Mouse (Mus musculus) macrophage (primary cell): ENCODE data around the gene Fam107b. TPM values are rescaled to one million over a fixed set of nuclear protein-coding genes. Genes with fewer than 3 reads are reported as not detected.

Experiments used
- H3K27ac ChIP-seq: fragments of 350-480 bp; formaldehyde crosslinking; 2 replicates; pipeline ENCODE4 v1.9.0; 2021
- H3K36me3 ChIP-seq: fragments of 350-480 bp; formaldehyde crosslinking; 2 replicates; pipeline ENCODE4 v1.9.0; 2021; ENCODE audit errors: inconsistent target
- H3K4me3 ChIP-seq: fragments of 350-480 bp; formaldehyde crosslinking; 2 replicates; pipeline ENCODE4 v1.9.0; 2021; ENCODE audit errors: inconsistent target
- H3K79me2 ChIP-seq: fragments of 350-480 bp; formaldehyde crosslinking; 2 replicates; pipeline ENCODE4 v1.9.0; 2021; ENCODE audit errors: inconsistent target
- WGBS: methylation state at CpG from one replicate; pipeline ENCODE4 v1.1.7; 2026; ENCODE audit warnings: inconsistent platforms; ENCODE audit not compliant: missing documents; 5-methylcytosine and 5-hydroxymethylcytosine counted together
- polyA plus RNA-seq: library from polyadenylated mRNA; stranded (reverse); fragments of 250-400 nt; gene quantifications from 3 replicates; pipeline ENCODE4 v1.2.4, GENCODE M21; 2018; ENCODE audit warnings: inconsistent platforms

Gene Fam107b
- polyA plus RNA-seq, 1 experiment from 2014 or later, result 33.9 TPM

DNA sequence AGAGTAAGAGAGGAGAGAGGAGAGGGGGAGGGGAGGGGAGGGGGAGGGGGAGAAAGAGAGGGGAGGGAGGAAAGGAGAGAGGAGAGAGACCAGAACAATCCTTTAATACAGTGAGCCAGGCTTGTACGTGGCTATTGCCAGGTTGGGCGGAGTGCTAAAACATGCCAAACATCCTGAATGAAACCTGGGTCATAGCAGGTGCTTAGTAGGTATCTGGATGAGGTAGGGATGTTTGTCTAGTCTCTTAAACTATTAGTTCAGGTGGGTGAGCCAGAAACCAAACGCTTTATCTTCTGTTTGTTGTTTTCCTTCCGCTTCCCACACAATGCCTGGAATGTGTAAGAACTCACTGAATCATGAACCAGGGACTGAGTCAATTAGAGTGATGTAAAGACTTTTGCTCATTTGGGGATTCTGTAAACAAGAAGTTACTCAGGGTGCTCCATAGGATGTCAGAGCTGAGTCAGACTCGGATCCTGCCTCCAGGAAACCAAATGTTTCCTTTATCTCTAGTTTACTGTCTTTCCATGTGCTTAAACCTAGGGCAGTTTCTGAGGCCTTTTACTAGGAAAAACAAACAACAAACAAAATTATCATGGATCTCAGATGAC lies 89.1 kb downstream of the Fam107b start:
- Histone ChIP-seq H3K27ac (0 out of 2 replicates have a peak overlapping the region, but pooled peaks have one; percentile 12), H3K79me2 (no peaks in the 10 kb centered on the region), H3K36me3 (no peaks in the 10 kb centered on the region), H3K4me3 (no peak overlapping the region)
- WGBS, result 57% methylated on average over 4 of the region's 5 CpGs

DNA sequence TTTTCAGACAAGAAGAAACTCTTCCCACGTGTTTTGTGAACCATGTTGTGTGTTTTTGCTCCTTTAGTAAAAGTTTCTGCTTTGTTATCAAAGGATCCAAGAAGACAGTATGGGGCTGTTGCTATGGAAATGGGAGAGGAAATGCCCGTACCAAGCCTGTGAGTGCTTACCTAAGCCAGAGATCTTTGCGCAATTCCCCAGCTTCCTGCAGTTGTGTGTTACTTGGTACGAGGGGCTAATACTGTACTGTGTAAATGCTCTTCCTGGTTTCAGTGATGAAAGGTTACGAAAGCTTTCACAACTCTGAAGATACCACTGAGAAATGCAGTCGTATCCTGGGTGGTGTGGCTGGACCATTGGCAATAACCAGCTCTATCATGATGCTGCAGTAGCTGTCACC lies 93.8 kb downstream of the Fam107b start:
- 5% methylated on average over 6 of the region's 6 CpGs for WGBS
- Histone ChIP-seq H3K4me3 (no peak overlapping the region), H3K79me2 (no peaks in the 10 kb centered on the region), H3K27ac (peak overlapping the region; percentile 31), H3K36me3 (no peaks in the 10 kb centered on the region)

GRCm38 (mm10) chr2:3668682-3669081 lies 98.4 kb downstream of the Fam107b start:
- H3K27ac ChIP-seq, result peak overlapping the region; percentile 54
- H3K79me2 ChIP-seq, result no peaks in the 10 kb centered on the region
- no peaks in the 10 kb centered on the region for H3K36me3 ChIP-seq
- 20% methylated on average over 3 of the region's 3 CpGs for WGBS
- no peak overlapping the region for H3K4me3 ChIP-seq

DNA sequence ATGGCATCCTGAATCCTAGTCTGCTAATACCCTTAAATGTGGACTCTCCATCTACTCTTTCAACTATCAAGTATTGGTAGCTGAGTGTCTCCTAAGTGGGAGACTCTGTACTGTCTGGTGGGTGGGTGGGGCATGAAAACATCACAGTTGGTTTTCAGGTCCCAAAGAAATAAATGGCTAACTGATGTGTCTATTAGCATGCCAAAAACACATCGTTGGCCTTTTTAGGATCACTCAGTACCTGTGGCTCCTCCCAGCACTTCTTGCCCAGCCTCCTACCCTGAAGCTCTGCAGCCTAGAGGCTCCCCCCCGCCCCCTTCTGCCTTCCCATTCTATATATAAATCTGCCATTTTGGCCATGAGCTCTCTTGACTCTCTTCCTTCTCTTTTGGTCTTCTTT lies 99.4 kb downstream of the Fam107b start:
- H3K27ac ChIP-seq, result peak overlapping the region; percentile 54
- WGBS, result 57% methylated on average over 2 of the region's 2 CpGs

DNA sequence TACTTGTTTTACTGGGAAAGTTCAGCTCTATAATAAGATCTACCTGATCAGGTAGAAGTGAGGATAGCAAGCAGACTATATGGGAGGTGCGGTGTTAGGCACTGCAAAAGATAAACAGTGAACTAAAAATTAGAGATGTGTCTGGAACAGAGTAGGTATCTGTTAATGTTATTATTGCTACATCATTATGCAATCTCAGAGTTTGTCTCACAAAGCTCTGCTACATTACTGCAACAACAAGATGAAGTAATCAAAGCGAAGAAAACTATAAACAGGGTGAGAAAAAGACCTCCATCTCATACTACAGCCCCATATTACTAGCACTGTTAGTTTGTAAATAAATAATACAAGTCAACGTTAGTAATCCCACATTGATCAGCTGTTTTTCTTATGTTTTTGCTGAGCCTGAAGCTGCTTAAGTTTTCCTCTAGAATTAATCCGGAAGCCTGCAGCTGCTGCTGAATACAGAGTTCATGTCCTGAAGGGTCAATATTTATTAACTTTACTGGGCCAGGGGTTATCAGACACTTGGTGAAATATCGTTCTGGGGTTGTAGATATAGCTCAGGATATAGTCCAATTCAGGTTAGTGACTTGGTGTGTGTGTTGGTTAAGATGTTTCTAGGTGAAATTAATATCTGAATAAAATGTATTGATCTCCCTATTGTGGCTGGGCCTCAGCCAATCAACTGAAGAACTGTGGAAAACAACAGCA lies 102.5 kb downstream of the Fam107b start:
- Histone ChIP-seq H3K79me2 (no peaks in the 10 kb centered on the region), H3K27ac (no peak overlapping the region), H3K36me3 (no peaks in the 10 kb centered on the region), H3K4me3 (no peak overlapping the region)
- WGBS, result 75% methylated on average over 5 of the region's 5 CpGs

More for the DNA sequence above, 99.4 kb downstream of the Fam107b start:
- Histone ChIP-seq H3K36me3 (no peaks in the 10 kb centered on the region), H3K4me3 (no peak overlapping the region), H3K79me2 (no peaks in the 10 kb centered on the region)

GRCm38 (mm10) chr2:3675481-3675880 lies 105.2 kb downstream of the Fam107b start:
- Histone ChIP-seq H3K4me3 (no peak overlapping the region), H3K36me3 (no peaks in the 10 kb centered on the region), H3K27ac (no peak overlapping the region), H3K79me2 (no peaks in the 10 kb centered on the region)
- WGBS, result 100% methylated on average over 1 of the region's 1 CpGs

DNA sequence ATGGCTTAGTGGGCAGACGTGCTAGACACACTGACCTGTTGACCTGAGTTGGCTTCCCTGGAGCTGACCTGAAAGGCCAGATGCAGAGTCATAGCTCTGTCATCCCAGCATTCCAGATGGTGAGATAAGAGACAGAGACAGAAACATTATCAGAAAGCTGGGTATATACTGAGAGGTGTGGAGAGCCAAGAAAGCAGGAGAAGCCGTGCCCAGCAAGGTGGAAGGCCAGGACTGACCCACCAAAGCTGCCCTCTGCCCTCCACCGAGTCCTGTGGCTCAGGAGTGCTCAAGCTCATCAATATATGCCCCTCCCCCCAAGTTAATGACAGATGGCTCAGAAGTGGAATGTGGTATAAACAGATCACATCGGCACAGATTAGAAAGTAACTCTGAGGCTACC lies 112.4 kb downstream of the Fam107b start:
- no peaks in the 10 kb centered on the region for H3K79me2 ChIP-seq
- H3K27ac ChIP-seq, result no peak overlapping the region
- no peak overlapping the region for H3K4me3 ChIP-seq
- WGBS, result 92% methylated on average over 4 of the region's 4 CpGs
- H3K36me3 ChIP-seq, result no peaks in the 10 kb centered on the region

GRCm38 (mm10) chr2:3683343-3683742 lies 113.1 kb downstream of the Fam107b start:
- 97% methylated on average over 5 of the region's 5 CpGs for WGBS
- H3K36me3 ChIP-seq, result no peaks in the 10 kb centered on the region

DNA sequence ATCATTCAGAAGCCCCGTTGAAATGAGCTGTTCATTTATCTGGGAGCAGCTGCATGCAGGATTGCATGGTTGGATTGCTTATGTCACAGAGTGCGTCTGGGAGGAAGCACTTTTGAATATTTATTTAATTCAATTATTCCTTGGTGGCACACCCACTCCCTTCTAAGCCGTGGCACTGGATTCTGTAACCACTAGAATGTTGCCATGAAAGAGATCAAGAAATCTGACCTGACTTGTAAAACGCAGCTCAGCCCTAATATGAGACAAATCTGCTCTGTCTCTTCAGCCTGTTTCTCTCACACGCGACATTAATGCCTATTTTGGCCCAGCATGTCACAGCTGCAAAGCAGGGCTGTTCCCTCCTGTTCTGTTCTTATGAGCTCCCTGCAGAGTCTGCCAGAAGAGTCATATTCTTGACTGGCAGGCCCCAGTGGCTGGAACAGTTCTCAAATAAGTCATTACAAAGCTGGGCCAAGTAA lies 113.5 kb downstream of the Fam107b start:
- no peak overlapping the region for H3K27ac ChIP-seq
- H3K79me2 ChIP-seq, result no peaks in the 10 kb centered on the region
- H3K36me3 ChIP-seq, result no peaks in the 10 kb centered on the region
- H3K4me3 ChIP-seq, result no peak overlapping the region
- WGBS, result 89% methylated on average over 6 of the region's 6 CpGs

More at GRCm38 (mm10) chr2:3683343-3683742, 113.1 kb downstream of the Fam107b start:
- H3K27ac ChIP-seq, result no peak overlapping the region
- no peaks in the 10 kb centered on the region for H3K79me2 ChIP-seq
- H3K4me3 ChIP-seq, result no peak overlapping the region

- WGBS, result 76% methylated on average over 4 of the region's 4 CpGs
Observed at GRCm38 (mm10) chr2:3690221-3690620, 119.9 kb downstream of the Fam107b start.

GRCm38 (mm10) chr2:3692833-3693232 lies 122.5 kb downstream of the Fam107b start:
- Histone ChIP-seq H3K79me2 (no peaks in the 10 kb centered on the region), H3K4me3 (no peak overlapping the region), H3K27ac (no peak overlapping the region), H3K36me3 (no peaks in the 10 kb centered on the region)
- 100% methylated on average over 2 of the region's 2 CpGs for WGBS

More at GRCm38 (mm10) chr2:3690221-3690620, 119.9 kb downstream of the Fam107b start:
- H3K27ac ChIP-seq, result no peak overlapping the region
- H3K4me3 ChIP-seq, result no peak overlapping the region
- no peaks in the 10 kb centered on the region for H3K79me2 ChIP-seq
- H3K36me3 ChIP-seq, result no peaks in the 10 kb centered on the region

GRCm38 (mm10) chr2:3695900-3696299 lies 125.6 kb downstream of the Fam107b start:
- WGBS, result 98% methylated on average over 5 of the region's 5 CpGs
- no peak overlapping the region for H3K27ac ChIP-seq
- no peak overlapping the region for H3K4me3 ChIP-seq
- H3K36me3 ChIP-seq, result no peaks in the 10 kb centered on the region
- H3K79me2 ChIP-seq, result no peaks in the 10 kb centered on the region

DNA sequence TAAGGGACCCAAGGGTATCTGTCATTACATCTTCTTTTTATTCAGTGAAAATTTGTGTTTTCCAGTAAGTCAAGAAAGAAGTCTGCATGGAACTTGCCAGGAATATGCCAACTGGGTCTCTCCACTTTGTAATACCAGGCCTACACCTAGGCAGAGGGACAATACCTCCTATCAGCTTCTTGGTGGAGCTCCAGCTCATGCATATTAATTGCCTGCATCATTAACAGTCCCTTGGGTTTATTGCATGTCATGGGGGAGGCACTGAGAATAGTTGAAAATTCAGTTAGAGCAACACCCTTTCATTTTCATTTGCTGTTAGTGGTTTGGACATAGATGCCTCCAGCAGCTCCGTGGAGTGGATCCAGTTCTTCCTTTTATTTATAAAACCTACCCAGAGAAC lies 130.1 kb downstream of the Fam107b start:
- Histone ChIP-seq H3K79me2 (no peaks in the 10 kb centered on the region), H3K27ac (no peak overlapping the region), H3K4me3 (no peak overlapping the region), H3K36me3 (no peaks in the 10 kb centered on the region)
- 45% methylated on average over 1 of the region's 1 CpGs for WGBS

- Histone ChIP-seq H3K36me3 (no peaks in the 10 kb centered on the region), H3K27ac (no peak overlapping the region), H3K79me2 (no peaks in the 10 kb centered on the region), H3K4me3 (no peak overlapping the region)
- WGBS, result 85% methylated on average over 7 of the region's 7 CpGs
Observed at GRCm38 (mm10) chr2:3702640-3703190, 132.4 kb downstream of the Fam107b start.

DNA sequence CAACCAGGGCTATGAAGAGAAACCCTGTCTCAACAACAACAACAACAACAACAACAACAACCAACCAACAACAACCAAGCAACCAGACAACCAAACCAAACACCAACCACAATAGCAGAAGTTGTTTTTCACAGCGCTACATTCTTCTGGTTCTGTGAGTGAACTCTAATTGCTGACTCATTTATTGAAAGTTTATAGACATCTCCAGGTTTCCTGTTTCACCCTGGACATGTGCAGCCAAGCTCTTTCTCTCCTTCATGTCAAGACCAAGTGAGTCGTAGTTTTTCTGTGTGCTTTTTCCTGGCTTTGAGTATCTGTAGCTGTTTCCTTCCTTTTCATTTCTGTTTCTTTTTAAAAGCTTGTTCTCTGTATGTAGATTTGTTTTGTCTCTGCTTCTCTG lies 133.5 kb downstream of the Fam107b start:
- H3K36me3 ChIP-seq, result no peaks in the 10 kb centered on the region
- no peak overlapping the region for H3K4me3 ChIP-seq
- H3K27ac ChIP-seq, result no peak overlapping the region
- WGBS, result 4% methylated on average over 2 of the region's 2 CpGs
- no peaks in the 10 kb centered on the region for H3K79me2 ChIP-seq
